Mouse (Mus musculus) erythroblast, embryonic 14.5 days (primary cell): Measurements from ENCODE around the gene Sacm1l.

Experiments
- GATA1 ChIP-seq: IDR thresholded peaks from 2 replicates; pipeline ENCODE4 v1.6.1; 2012; ENCODE audit warnings: low read length, inconsistent platforms, mixed read lengths
- TAL1 ChIP-seq: IDR thresholded peaks from 3 replicates; pipeline ENCODE4 v1.6.1; 2012; ENCODE audit warnings: low read length, inconsistent platforms, mixed read lengths

DNA sequence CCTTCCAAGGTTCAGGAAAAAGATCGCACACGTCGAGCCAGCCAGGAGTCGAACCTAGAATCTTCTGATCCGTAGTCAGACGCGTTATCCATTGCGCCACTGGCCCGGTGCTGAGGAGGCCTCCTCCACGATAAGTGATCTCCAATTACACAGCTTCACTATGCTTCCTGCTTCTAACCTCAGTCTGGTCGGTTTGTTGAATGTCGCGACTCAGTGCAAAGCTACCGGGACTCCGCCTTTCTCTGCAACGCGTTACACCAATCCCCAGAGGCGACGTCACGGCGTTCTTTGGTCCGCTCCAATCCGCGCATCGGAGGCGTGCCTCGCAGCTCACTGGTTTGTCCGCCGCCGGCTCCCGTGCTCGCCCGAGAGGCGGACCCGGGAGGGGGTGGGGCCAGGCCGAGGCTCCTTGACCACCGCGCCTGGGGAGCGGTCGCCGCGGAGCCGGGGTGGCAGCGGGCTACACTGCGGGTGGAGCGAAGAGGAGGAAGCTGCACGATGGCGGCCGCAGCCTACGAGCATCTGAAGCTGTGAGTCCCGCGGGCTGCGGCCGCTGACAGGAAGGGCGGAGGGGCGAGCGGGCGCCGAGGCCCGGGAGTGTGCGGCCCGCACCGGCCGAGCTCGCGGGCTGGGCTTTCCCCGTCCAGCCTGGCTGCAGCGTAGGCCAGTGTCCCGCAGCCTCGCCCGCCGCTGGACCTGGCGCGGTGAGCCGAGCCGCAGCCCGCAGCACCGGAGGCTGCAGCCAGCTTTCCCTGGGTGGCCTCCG lies at the start of gene Sacm1l:
- TF ChIP-seq TAL1 (no peak), GATA1 (no peak)
